Mouse (Mus musculus) neural tube, embryonic 11.5 days (tissue): ENCODE measurements around the gene Il1r1. TPM values are rescaled to one million over a fixed set of nuclear protein-coding genes. Genes with fewer than 3 reads are reported as not detected.
A peak's percentile ranks its signal among the peaks of the same experiment; 100 is the strongest.

Experiments
- ATAC-seq: fragments of 200-750 bp; cut with Nextera tagmentation; 2 replicates; pipeline ENCODE4 v1.8.0; 2017; ENCODE audit warnings: moderate number of reproducible peaks, mild to moderate bottlenecking, moderate TSS enrichment, moderate library complexity; ENCODE audit not compliant: insufficient read depth, low FRiP score, low TSS enrichment
- DNase-seq: peaks from one replicate; pipeline ENCODE4 v3.0.0-alpha.2; 2015; ENCODE audit warnings: low spot score
- H3K27ac ChIP-seq: fragments of 300-500 bp; sonication (generic); 2 replicates; pipeline ENCODE4 v1.5.1; 2014; ENCODE audit warnings: low read depth, mild to moderate bottlenecking, low read length
- H3K27me3 ChIP-seq: fragments of 300-500 bp; sonication (generic); 2 replicates; pipeline ENCODE4 v1.6.1; 2014; ENCODE audit warnings: mild to moderate bottlenecking, low read length, mixed read lengths; ENCODE audit not compliant: control insufficient read depth, insufficient read depth
- H3K36me3 ChIP-seq: fragments of 300-500 bp; sonication (generic); 2 replicates; pipeline ENCODE4 v1.6.1; 2014; ENCODE audit warnings: mild to moderate bottlenecking, low read length, moderate library complexity, mixed read lengths; ENCODE audit not compliant: control insufficient read depth, insufficient read depth
- H3K4me1 ChIP-seq: fragments of 300-500 bp; sonication (generic); 2 replicates; pipeline ENCODE4 v1.6.1; 2014; ENCODE audit warnings: low read length, mixed read lengths; ENCODE audit not compliant: control insufficient read depth, insufficient read depth
- H3K4me2 ChIP-seq: fragments of 300-500 bp; sonication (generic); 2 replicates; pipeline ENCODE4 v1.6.1; 2014; ENCODE audit warnings: low read depth, mild to moderate bottlenecking, moderate library complexity
- H3K4me3 ChIP-seq: fragments of 300-500 bp; sonication (generic); 2 replicates; pipeline ENCODE4 v1.5.1; 2014; ENCODE audit warnings: low read depth, low read length
- H3K9ac ChIP-seq: fragments of 300-500 bp; sonication (generic); 2 replicates; pipeline ENCODE4 v1.6.1; 2014; ENCODE audit warnings: mild to moderate bottlenecking, low read length
- H3K9me3 ChIP-seq: fragments of 300-500 bp; sonication (generic); 2 replicates; pipeline ENCODE4 v1.6.1; 2016; ENCODE audit warnings: low read length; ENCODE audit not compliant: control insufficient read depth
- WGBS: fragments of 180-500 bp; shearing (Covaris S2); extraction: QIAGEN DNeasy Blood & Tissue Kit; methylation state at CpG from one replicate; pipeline ENCODE4 v1.1.7; 2014; 5-methylcytosine and 5-hydroxymethylcytosine counted together
- polyA plus RNA-seq: library from polyadenylated mRNA; unstranded; fragments of >200 nt; fragmentation: Nextera tagmentation; extraction: Ambion mirVana; gene quantifications from 2 replicates; pipeline ENCODE4 v1.2.1, GENCODE M21; 2014

The Il1r1 gene
- 0.81 and 1.1 TPM in 2 replicates for polyA plus RNA-seq

DNA sequence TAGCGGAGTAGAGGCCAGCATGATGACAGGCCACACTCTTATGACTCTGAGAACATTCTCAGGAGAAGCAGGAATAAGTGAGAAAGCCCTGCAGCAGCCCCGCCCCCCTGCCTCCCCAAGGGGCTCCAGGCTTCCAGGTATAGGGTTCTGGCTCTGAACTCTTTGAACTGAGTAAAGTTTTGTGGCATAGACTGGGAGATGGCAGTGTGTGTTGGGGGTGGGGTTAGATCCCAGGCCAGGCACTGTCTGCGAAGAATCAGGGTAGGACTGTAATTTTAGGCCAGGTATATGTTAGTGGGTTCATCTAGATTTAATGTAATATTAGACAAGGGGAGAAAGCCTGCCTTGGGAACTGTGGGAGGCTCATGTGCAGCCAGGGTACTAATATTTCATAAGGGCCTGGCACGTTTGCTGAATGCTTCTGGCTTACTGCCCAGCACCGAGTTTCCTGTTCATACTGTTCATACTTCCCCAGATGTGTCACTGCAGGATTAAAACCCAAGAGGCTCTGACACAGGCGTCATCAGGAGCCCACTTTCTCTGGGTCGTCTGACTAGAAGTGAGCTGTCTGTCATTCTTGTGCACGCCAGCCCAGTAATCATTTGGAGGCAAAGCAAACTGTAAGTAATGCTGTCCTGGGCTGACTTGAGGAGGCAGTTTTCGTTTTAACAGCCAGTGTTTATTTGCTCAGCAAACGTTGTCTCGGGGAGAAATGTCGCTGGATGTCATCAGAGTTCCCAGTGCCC lies at the start of gene Il1r1:
TSS of gene Il1r1 (plus strand) at position 542 of the 746 bp plus-strand sequence.
- Histone ChIP-seq H3K4me1 (no peaks in the 10 kb centered on the region), H3K9me3 (no peaks in the 10 kb centered on the region), H3K36me3 (no peaks in the 10 kb centered on the region), H3K4me2 (no peak within 1 kb of the TSS), H3K4me3 (no peak within 1 kb of the TSS), H3K27ac (no peak within 1 kb of the TSS), H3K27me3 (no peaks in the 10 kb centered on the region), H3K9ac (no peak within 1 kb of the TSS)
- 66% methylated on average over 12 of the region's 12 CpGs for WGBS
- no peak for ATAC-seq
- DNase-seq, result peak; percentile 21

GRCm38 (mm10) chr1:40175123-40175522 lies 49.8 kb upstream of the Il1r1 start:
- WGBS, result 85% methylated on average over 5 of the region's 5 CpGs
- DNase-seq, result no peak
- no peaks in the 10 kb centered on the region for H3K4me1 ChIP-seq

DNA sequence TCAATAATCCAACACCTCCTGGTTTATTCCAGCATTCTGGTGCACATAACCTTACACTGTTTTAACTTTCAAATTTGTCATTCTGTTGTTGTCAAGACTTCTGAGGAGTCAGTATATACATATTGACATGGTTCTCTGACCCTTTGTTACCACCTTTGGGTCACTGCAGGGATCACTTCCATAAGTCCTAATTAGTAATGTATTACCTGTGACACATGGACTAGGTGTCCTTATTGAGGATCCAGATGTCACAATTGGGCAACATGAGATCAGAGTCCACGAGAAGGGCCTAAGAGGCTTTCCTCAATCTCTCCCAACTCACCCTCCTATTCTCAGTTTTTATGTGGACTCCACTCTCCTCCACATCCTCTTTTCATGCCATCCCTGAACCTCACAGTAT lies 49.1 kb upstream of the Il1r1 start:
- WGBS, result 96% methylated on average over 1 of the region's 1 CpGs
- Histone ChIP-seq H3K4me1 (no peaks in the 10 kb centered on the region), H3K4me3 (no peak overlapping the region), H3K27me3 (no peaks in the 10 kb centered on the region), H3K27ac (no peak overlapping the region), H3K4me2 (no peak overlapping the region), H3K9ac (no peak overlapping the region), H3K9me3 (no peaks in the 10 kb centered on the region), H3K36me3 (no peaks in the 10 kb centered on the region)
- ATAC-seq (no peak), DNase-seq (no peak)

More at GRCm38 (mm10) chr1:40175123-40175522, 49.8 kb upstream of the Il1r1 start:
- Histone ChIP-seq H3K27me3 (no peaks in the 10 kb centered on the region), H3K4me3 (no peak overlapping the region), H3K36me3 (no peaks in the 10 kb centered on the region), H3K9ac (no peak overlapping the region), H3K9me3 (no peaks in the 10 kb centered on the region), H3K27ac (no peak overlapping the region), H3K4me2 (no peak overlapping the region)
- no peak for ATAC-seq

DNA sequence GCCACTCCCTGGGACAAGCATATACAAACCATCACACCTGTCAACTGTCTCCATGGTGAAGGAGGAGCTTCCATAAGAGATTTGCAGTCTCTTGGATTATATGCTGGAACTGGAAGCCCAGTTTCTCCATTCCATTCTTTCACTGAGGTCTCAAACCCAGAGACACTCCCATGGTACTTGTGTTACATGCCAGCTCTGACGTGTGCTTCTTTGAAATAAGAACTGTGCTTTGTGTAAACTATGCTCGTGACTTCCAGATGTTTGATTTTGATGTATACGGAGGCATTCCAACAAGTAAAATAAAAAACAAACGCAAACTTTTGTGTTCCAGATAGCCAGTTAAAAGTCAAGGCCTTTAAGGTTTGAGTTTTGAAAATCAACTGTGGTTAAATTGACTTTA lies 45.8 kb upstream of the Il1r1 start:
- no peaks in the 10 kb centered on the region for H3K4me1 ChIP-seq
- no peak overlapping the region for H3K4me3 ChIP-seq
- 83% methylated on average over 4 of the region's 4 CpGs for WGBS
- ATAC-seq, result no peak
- no peaks in the 10 kb centered on the region for H3K9me3 ChIP-seq
- H3K27me3 ChIP-seq, result no peaks in the 10 kb centered on the region
- no peak overlapping the region for H3K27ac ChIP-seq
- DNase-seq, result no peak
- H3K9ac ChIP-seq, result no peak overlapping the region
- no peak overlapping the region for H3K4me2 ChIP-seq
- H3K36me3 ChIP-seq, result no peaks in the 10 kb centered on the region

DNA sequence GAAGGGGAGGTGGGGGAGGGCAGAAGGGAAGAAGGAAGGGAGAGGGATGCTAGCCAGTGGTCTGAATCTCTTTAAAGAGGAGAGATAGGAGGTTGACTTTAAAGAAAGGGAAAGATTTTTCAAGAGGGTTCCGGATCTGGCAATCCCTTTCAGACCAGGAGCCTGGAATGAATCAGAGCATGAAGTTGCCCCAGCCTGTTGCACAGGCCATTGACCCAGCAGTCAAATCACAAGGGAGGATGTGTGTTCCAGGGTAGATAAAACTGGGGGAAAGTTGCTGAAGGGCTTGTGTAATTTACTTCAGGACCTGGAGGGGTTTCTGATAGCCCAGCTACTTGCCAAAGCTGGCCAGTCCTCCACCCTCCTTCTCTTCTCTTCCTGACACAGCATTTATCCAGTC lies 45.4 kb upstream of the Il1r1 start:
- H3K27me3 ChIP-seq, result no peaks in the 10 kb centered on the region
- no peak for ATAC-seq
- H3K4me2 ChIP-seq, result no peak overlapping the region
- H3K27ac ChIP-seq, result no peak overlapping the region
- WGBS, result 69% methylated on average over 1 of the region's 1 CpGs
- no peaks in the 10 kb centered on the region for H3K36me3 ChIP-seq
- no peaks in the 10 kb centered on the region for H3K4me1 ChIP-seq
- no peak overlapping the region for H3K9ac ChIP-seq
- DNase-seq, result no peak
- H3K9me3 ChIP-seq, result no peaks in the 10 kb centered on the region
- H3K4me3 ChIP-seq, result no peak overlapping the region

DNA sequence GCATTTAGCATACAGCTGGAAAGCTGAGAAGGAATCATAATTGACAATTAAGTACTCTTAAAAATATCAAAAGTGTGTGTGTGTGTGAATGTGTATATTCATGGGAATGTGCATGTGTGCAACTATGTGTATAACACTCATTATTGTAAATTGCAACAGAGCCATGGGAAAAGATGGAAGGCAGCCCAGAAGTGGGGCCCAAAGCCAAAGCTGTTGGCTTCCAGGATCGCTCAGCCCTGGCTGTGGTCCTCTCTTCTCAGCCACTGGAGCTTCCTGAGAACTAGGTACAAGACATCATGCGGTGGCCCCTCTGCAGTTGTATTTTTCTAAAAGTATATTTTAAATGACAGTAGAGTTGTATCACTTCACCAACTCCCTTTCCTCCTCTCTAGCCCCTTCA lies 44.0 kb upstream of the Il1r1 start:
- Histone ChIP-seq H3K4me3 (no peak overlapping the region), H3K27me3 (no peaks in the 10 kb centered on the region), H3K9me3 (no peaks in the 10 kb centered on the region), H3K27ac (no peak overlapping the region), H3K4me2 (no peak overlapping the region), H3K36me3 (no peaks in the 10 kb centered on the region), H3K4me1 (no peaks in the 10 kb centered on the region), H3K9ac (no peak overlapping the region)
- ATAC-seq, result no peak
- WGBS, result 87% methylated on average over 2 of the region's 2 CpGs
- DNase-seq, result no peak

GRCm38 (mm10) chr1:40181716-40182115 lies 43.2 kb upstream of the Il1r1 start:
- H3K4me2 ChIP-seq, result no peak overlapping the region
- H3K27me3 ChIP-seq, result no peaks in the 10 kb centered on the region
- no peak overlapping the region for H3K4me3 ChIP-seq
- H3K9me3 ChIP-seq, result no peaks in the 10 kb centered on the region
- H3K36me3 ChIP-seq, result no peaks in the 10 kb centered on the region
- H3K27ac ChIP-seq, result no peak overlapping the region
- ATAC-seq, result no peak
- H3K9ac ChIP-seq, result no peak overlapping the region
- H3K4me1 ChIP-seq, result no peaks in the 10 kb centered on the region
- 65% methylated on average over 3 of the region's 3 CpGs for WGBS
- DNase-seq, result no peak

DNA sequence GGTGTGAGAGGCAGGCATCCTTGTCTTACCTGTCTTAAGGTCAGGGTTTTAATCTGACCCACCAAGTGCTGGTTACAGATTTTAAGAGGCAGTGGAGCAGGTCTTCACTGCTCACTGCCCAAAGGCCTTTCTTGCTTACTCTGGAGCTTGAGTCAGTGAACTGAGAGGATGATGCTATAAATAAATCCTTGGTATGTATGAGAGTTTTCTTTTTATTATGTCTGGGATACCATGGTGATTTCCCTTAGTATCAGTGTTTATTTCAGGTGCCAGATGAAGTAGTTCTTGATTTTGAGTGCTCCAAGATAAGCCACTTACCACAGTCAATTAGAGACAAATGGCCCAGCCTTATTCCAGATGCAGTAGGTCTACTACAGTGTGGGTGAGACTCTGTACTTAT lies 41.5 kb upstream of the Il1r1 start:
- no peak overlapping the region for H3K4me3 ChIP-seq
- H3K9me3 ChIP-seq, result no peaks in the 10 kb centered on the region
- H3K4me1 ChIP-seq, result no peaks in the 10 kb centered on the region
- H3K27ac ChIP-seq, result no peak overlapping the region
- H3K36me3 ChIP-seq, result no peaks in the 10 kb centered on the region
- ATAC-seq (no peak), DNase-seq (no peak)
- no peak overlapping the region for H3K4me2 ChIP-seq
- no peak overlapping the region for H3K9ac ChIP-seq
- H3K27me3 ChIP-seq, result no peaks in the 10 kb centered on the region

- no peak overlapping the region for H3K4me2 ChIP-seq
- no peak for DNase-seq
- no peaks in the 10 kb centered on the region for H3K36me3 ChIP-seq
- no peak for ATAC-seq
- H3K4me3 ChIP-seq, result no peak overlapping the region
- 81% methylated on average over 1 of the region's 1 CpGs for WGBS
- H3K4me1 ChIP-seq, result no peaks in the 10 kb centered on the region
- H3K27me3 ChIP-seq, result no peaks in the 10 kb centered on the region
- H3K9ac ChIP-seq, result no peak overlapping the region
- H3K9me3 ChIP-seq, result no peaks in the 10 kb centered on the region
- no peak overlapping the region for H3K27ac ChIP-seq
Measured at GRCm38 (mm10) chr1:40187961-40188360, 36.9 kb upstream of the Il1r1 start.
